Mouse (Mus musculus): ENCODE data around the gene Chpf2. TPM values are rescaled to one million over a fixed set of nuclear protein-coding genes. Genes with fewer than 3 reads are reported as not detected.

Chpf2 gene
- total RNA-seq, 2 experiments from 2014 or later, result 12.4 to 14.3 TPM

GRCm38 (mm10) chr5:24635093-24635492 is 48.6 kb downstream of the Chpf2 start:
- intact Hi-C loops (cut with DNase I), result no loop called here
- DNase-seq, result no peak

DNA sequence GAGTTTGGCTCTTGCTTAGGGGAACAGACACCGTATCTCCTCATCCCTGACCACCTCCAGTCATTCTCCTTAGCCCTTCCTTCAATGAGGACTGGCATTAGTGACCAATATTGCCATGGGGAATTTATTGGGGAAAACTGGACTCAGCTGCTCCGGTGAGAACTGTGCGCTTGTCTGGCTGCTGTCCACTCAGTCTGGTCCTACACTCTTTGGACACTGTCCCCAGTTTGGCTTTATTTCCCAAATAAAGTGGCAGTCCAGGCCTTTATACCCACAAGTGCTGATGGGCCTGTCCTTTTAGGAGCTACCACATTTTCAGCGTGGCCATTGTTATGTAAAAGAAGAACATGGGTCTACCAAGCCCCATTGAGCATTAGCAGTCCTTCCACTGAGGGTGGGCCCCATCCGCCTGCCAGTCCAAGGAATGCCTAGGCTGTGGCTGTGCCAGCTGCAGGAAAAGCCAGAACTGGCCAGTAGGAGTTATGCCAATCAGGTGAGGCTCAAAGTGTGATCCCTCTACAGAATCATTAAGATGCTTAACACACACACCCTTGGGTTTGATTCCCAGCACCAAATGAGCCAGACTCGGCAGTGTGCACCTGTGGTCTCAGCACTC is 49.1 kb downstream of the Chpf2 start:
- intact Hi-C loops (cut with DNase I), result no loop called here
- DNase-seq, result no peak

GRCm38 (mm10) chr5:24636987-24637386 is 50.4 kb downstream of the Chpf2 start:
- no peak for DNase-seq
- intact Hi-C loops (cut with DNase I), result no loop called here

DNA sequence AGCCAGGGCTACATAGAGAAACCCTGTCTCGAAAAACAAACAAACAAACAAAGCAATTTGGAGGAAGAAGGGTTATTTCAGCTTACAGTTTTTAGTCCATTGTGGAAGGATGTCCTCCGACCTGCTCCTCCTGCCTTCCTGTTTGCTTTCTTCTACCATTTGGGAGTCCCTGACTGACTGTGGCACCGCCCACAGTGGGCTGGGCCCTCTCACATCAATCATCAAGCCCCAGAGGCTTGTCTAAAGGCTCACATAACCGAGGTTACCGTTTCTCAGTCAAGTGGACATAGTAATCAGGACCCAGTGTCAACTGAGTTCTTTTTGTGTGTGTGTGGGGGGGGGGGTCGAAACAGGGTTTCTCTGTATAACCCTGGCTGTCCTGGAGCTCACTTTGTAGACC is 51.6 kb downstream of the Chpf2 start:
- intact Hi-C loops (cut with DNase I), result no loop called here
- DNase-seq, result no peak

DNA sequence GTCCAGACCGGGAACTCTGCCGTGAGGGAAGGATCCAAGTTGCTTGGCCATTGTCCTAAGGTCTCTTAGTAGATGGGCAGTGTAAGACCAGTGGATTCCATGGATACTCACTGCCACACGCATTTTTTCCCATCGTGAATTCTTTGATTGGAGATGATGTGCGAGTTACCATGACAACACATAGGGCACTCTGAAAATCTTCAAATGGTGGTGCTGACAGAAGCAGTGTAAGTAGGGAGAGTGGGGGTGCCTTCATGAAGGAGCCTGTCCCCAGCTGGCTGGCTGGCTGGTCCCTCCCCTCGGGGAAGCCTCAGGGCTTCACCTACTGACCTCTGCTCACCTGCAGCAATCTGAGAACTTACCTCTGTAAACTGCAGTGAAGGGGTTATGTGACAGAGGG is 52.5 kb downstream of the Chpf2 start:
- intact Hi-C loops (cut with DNase I), result no loop called here

More for the DNA sequence above, 52.5 kb downstream of the Chpf2 start:
- DNase-seq, result no peak

Small RNA genes within 50 kb of the gene (microRNA-seq; reads per million reads assigned to microRNA genes)
- 323 to 2,369 reads per million in 2 experiments for gene Mir671

Other genes with a start within 250 kb of the Chpf2 start
- gene Kcnh2, start 235.1 kb upstream of the Chpf2 start, total RNA-seq (2021), result 10 to 100 TPM; 75.5 to 85.8 TPM
- 10 to 100 TPM; 34.5 to 35.6 TPM for gene Nos3, start 221.9 kb upstream of the Chpf2 start, total RNA-seq (2021)
- gene Atg9b, start 194.6 kb upstream of the Chpf2 start, total RNA-seq (2021), result under 1 TPM; 0.41 to 0.45 TPM
- gene Abcb8, start 193.1 kb upstream of the Chpf2 start, total RNA-seq (2021), result 10 to 100 TPM; 81.9 to 87.0 TPM
- gene Asic3, start 173.3 kb upstream of the Chpf2 start, total RNA-seq (2021), result under 1 TPM in 1 of 2 experiments, not detected in 1; 0.39 TPM
- 10 to 100 TPM; 22.5 to 23.4 TPM for gene Cdk5, start 163.2 kb upstream of the Chpf2 start, total RNA-seq (2021)
- gene Slc4a2, start 162.9 kb upstream of the Chpf2 start, total RNA-seq (2021), result 10 to 100 TPM; 41.3 to 51.5 TPM
- 100 to 1,000 TPM; 239 to 243 TPM for gene Fastk, start 141.5 kb upstream of the Chpf2 start, total RNA-seq (2021)
- gene Tmub1, start 138.9 kb upstream of the Chpf2 start, total RNA-seq (2021), result 10 to 100 TPM in 1 of 2 experiments, 1 to 10 TPM in 1; 9.2 to 10.9 TPM
- gene Agap3, start 134.6 kb upstream of the Chpf2 start, total RNA-seq (2021), result 10 to 100 TPM; 71.0 to 72.2 TPM
- gene Gbx1, start 59.5 kb upstream of the Chpf2 start, total RNA-seq (2021), result not detected
- gene Asb10, start 45.8 kb upstream of the Chpf2 start, total RNA-seq (2021), result 10 to 100 TPM; 70.2 to 72.5 TPM
- gene 4931409K22Rik, start 29.9 kb upstream of the Chpf2 start, total RNA-seq (2021), result not detected
- gene Abcf2, start 9.3 kb upstream of the Chpf2 start, total RNA-seq (2021), result 10 to 100 TPM; 44.0 to 45.7 TPM
- gene Smarcd3, start 37.7 kb downstream of the Chpf2 start, total RNA-seq (2021), result 10 to 100 TPM; 59.2 to 60.7 TPM
- gene Nub1, start 98.8 kb downstream of the Chpf2 start, total RNA-seq (2021), result 10 to 100 TPM; 28.5 to 31.1 TPM
- 1 to 10 TPM in 1 of 2 experiments, under 1 TPM in 1; 0.78 to 1.0 TPM for gene Wdr86, start 144.0 kb downstream of the Chpf2 start, total RNA-seq (2021)
- gene Crygn, start 171.3 kb downstream of the Chpf2 start, total RNA-seq (2021), result 1 to 10 TPM in 1 of 2 experiments, not detected in 1; 2.8 TPM